Mouse (Mus musculus) activated CD4-positive, CD25-positive, alpha-beta regulatory T cell, adult 4 months (primary cell): ENCODE data around the gene Ppp1r14d. TPM values are rescaled to one million over a fixed set of nuclear protein-coding genes. Genes with fewer than 3 reads are reported as not detected.
A peak's percentile ranks its signal among the peaks of the same experiment; 100 is the strongest.

Experiments
- ATAC-seq: one replicate; pipeline ENCODE4 v1.8.0; 2017
- polyA plus RNA-seq, 2 experiments: library from polyadenylated mRNA; unstranded; fragments of 100-300 nt; shearing (Covaris generic); gene quantifications; one replicate each; pipeline ENCODE4 v1.2.1; 2017

Gene Ppp1r14d
- polyA plus RNA-seq: not detected

- no peak for ATAC-seq
Observed at GRCm38 (mm10) chr2:119229775-119230704, at the start of gene Ppp1r14d. Gene Ppp1r14d (minus strand): TSS chr2:119229906.

GRCm38 (mm10) chr2:119277810-119278209 is 48.1 kb upstream of the Ppp1r14d start:
- ATAC-seq: no peak

- ATAC-seq: no peak
Observed at GRCm38 (mm10) chr2:119276926-119277325, 47.2 kb upstream of the Ppp1r14d start.

- ATAC-seq: no peak
Observed at GRCm38 (mm10) chr2:119274126-119274525, 44.4 kb upstream of the Ppp1r14d start.

- peak; percentile 66 for ATAC-seq
Observed at GRCm38 (mm10) chr2:119270643-119271331, 41.1 kb upstream of the Ppp1r14d start, which contains the start of gene Rhov. Gene Rhov (minus strand): TSS chr2:119271272.

GRCm38 (mm10) chr2:119270286-119270642 is 40.6 kb upstream of the Ppp1r14d start:
- no peak for ATAC-seq

GRCm38 (mm10) chr2:119263813-119264212 is 34.1 kb upstream of the Ppp1r14d start:
- no peak for ATAC-seq

- ATAC-seq: no peak
Observed at GRCm38 (mm10) chr2:119262978-119263377, 33.3 kb upstream of the Ppp1r14d start.

GRCm38 (mm10) chr2:119261326-119261725 is 31.6 kb upstream of the Ppp1r14d start:
- ATAC-seq: no peak

GRCm38 (mm10) chr2:119260518-119260917 is 30.8 kb upstream of the Ppp1r14d start:
- ATAC-seq: no peak

- no peak for ATAC-seq
Observed at GRCm38 (mm10) chr2:119254976-119255375, 25.3 kb upstream of the Ppp1r14d start.

GRCm38 (mm10) chr2:119250826-119251478 is 21.2 kb upstream of the Ppp1r14d start:
- peak; percentile 95 for ATAC-seq

GRCm38 (mm10) chr2:119250377-119250776 is 20.7 kb upstream of the Ppp1r14d start:
- no peak for ATAC-seq

GRCm38 (mm10) chr2:119249592-119250061 is 19.9 kb upstream of the Ppp1r14d start:
- no peak for ATAC-seq

- no peak for ATAC-seq
Observed at GRCm38 (mm10) chr2:119247904-119248303, 18.2 kb upstream of the Ppp1r14d start.

GRCm38 (mm10) chr2:119245246-119245645 is 15.5 kb upstream of the Ppp1r14d start:
- no peak for ATAC-seq

- no peak for ATAC-seq
Observed at GRCm38 (mm10) chr2:119242548-119242947, 12.8 kb upstream of the Ppp1r14d start.

- ATAC-seq: no peak
Observed at GRCm38 (mm10) chr2:119240819-119241186, 11.1 kb upstream of the Ppp1r14d start.

- ATAC-seq: no peak
Observed at GRCm38 (mm10) chr2:119240075-119240818, 10.5 kb upstream of the Ppp1r14d start.

GRCm38 (mm10) chr2:119238671-119239070 is 9.0 kb upstream of the Ppp1r14d start:
- ATAC-seq: no peak

- no peak for ATAC-seq
Observed at GRCm38 (mm10) chr2:119237871-119238220, 8.1 kb upstream of the Ppp1r14d start.

- no peak for ATAC-seq
Observed at GRCm38 (mm10) chr2:119237210-119237870, 7.6 kb upstream of the Ppp1r14d start, which contains the start of gene Spint1. Gene Spint1 (plus strand): TSS chr2:119237362.
